9 mouse cellular contexts compared by ENCODE assay signal in the genomic region with DNA sequence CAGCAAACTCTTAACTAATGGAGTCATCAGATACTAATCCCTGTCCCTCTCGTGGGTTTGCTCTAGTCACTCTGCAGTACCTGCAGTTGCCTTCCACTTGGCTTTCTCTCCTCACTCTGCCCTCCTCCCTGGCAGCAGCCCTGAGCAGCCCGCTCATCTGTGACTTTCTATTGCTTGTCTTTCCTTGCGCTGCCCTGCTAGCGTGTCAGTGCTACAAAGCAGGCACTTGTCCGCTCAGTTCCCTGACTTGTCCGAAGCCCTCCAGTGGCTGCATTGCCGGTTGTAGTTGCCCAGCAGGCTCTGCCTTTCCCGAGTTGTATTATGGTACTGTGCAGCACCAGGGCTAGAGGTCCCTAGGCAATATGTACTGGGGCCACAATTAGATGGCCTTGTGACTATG.
DNase-seq lines count a peak whose midpoint lies in the region; ATAC-seq and TF ChIP-seq lines count a peak whose summit lies in the region.
"Had no signal": no experiment of that assay in that cellular context is flagged by ENCODE, and none has a peak within 500 bp of the region (broad histone marks: within the 10 kb centered on the region; RNA-seq: fewer than 3 reads in every experiment).

No protein-coding gene starts in this region.

- H3K36me3 ChIP-seq in heart, embryonic 12.5 days = no peaks in the 10 kb centered on the region
- H3K36me3 ChIP-seq in kidney, embryonic 16.5 days (ENCODE audit: insufficient read depth, low read length) = no peaks in the 10 kb centered on the region

- peak; percentile 72 for DNase-seq in heart, adult 11 months
- DNase-seq in Patski (ENCODE audit: low read depth, low spot score) = peak; percentile 24
- peak; percentile 69 to 70 for DNase-seq in cerebellum, postnatal 25 days
- DNase-seq in spleen, postnatal 36 days (ENCODE audit: low spot score in 2 of 2) = no peak
- DNase-seq in lung, postnatal 36 days = no peak
- no peak for DNase-seq in left cerebral cortex, adult 11 months (ENCODE audit: low spot score)

- peaks cover 32% of the 10 kb centered on the region for H3K4me1 ChIP-seq in heart, embryonic 12.5 days (replicated peaks)
- peaks cover 38% of the 10 kb centered on the region for H3K4me1 ChIP-seq in kidney, embryonic 16.5 days (ENCODE audit: insufficient read depth, low read length)

- 43% methylated on average over 8 of the region's 8 CpGs for WGBS in heart, embryonic 12.5 days
- 35% methylated on average over 8 of the region's 8 CpGs for WGBS in kidney, embryonic 16.5 days

- H3K9ac ChIP-seq in heart, embryonic 12.5 days = no peak overlapping the region
- H3K9ac ChIP-seq in kidney, embryonic 16.5 days (replicated peaks; ENCODE audit: low read length) = no peak overlapping the region
- H3K9ac ChIP-seq: liver, embryonic 14.5 days had no signal

- CTCF ChIA-PET in Patski (lab: Charles Lee) = no interaction called here

- ATAC-seq in heart, embryonic 12.5 days (ENCODE audit: insufficient number of reproducible peaks, low FRiP score) = no peak
- ATAC-seq in Patski = peak; percentile 91
- ATAC-seq in kidney, embryonic 16.5 days (ENCODE audit: low FRiP score, low TSS enrichment) = peak; percentile 85

- H3K27ac ChIP-seq in heart, embryonic 12.5 days (ENCODE audit: poor library complexity, severe bottlenecking) = no peak overlapping the region
- H3K27ac ChIP-seq in kidney, embryonic 16.5 days (ENCODE audit: low read length) = no peak overlapping the region
- H3K27ac ChIP-seq: liver, embryonic 14.5 days had no signal

- in situ Hi-C loops in Patski (cut with MboI; ENCODE audit: low pct_unique_long_range_greater_than_20kb) = no loop called here

- H3K9me3 ChIP-seq in heart, embryonic 12.5 days (replicated peaks) = no peaks in the 10 kb centered on the region
- H3K9me3 ChIP-seq in kidney, embryonic 16.5 days (ENCODE audit: low read length) = no peaks in the 10 kb centered on the region

- POLR2A ChIA-PET in Patski (lab: Charles Lee) = no interaction called here

- no peak for TF ChIP-seq CTCF in Patski (IDR thresholded peaks at IDR 0.05)

- H3K4me2 ChIP-seq in heart, embryonic 12.5 days = no peak overlapping the region
- no peak overlapping the region for H3K4me2 ChIP-seq in kidney, embryonic 16.5 days (replicated peaks; ENCODE audit: low read depth, low read length)

- H3K4me3 ChIP-seq in heart, embryonic 12.5 days = no peak overlapping the region
- H3K4me3 ChIP-seq in kidney, embryonic 16.5 days (ENCODE audit: low read length) = no peak overlapping the region

- H3K27me3 ChIP-seq in heart, embryonic 12.5 days (replicated peaks) = no peaks in the 10 kb centered on the region
- H3K27me3 ChIP-seq in Patski = no peaks in the 10 kb centered on the region
- no peaks in the 10 kb centered on the region for H3K27me3 ChIP-seq in kidney, embryonic 16.5 days (ENCODE audit: insufficient read depth, low read length)

Comparison
In these comparisons a context has a peak if more than half of its experiments do, and no peak if none do; other contexts are left out.
1. DNase-seq: peak in heart, adult 11 months (single experiment), Patski (single experiment) and cerebellum, postnatal 25 days (2 of 2); none in spleen, postnatal 36 days (0 of 2), lung, postnatal 36 days (single experiment) and left cerebral cortex, adult 11 months (single experiment).